Mouse (Mus musculus): ENCODE measurements around the gene Rcbtb2.

GRCm38 (mm10) chr14:73237848-73238321 lies 115.0 kb downstream of the Rcbtb2 start, which contains the start of gene Lpar6:
- no peak for TF ChIP-seq CTCF (conservative IDR thresholded peaks at IDR 0.05; ENCODE audit: low read length)
- no peak for TF ChIP-seq POU5F1 (IDR thresholded peaks at IDR 0.05; ENCODE audit: borderline replicate concordance, low read length)
- TF ChIP-seq NANOG (IDR thresholded peaks at IDR 0.05; ENCODE audit: borderline replicate concordance, low read length), result no peak

All from E14TG2a.4 (cell line).